16 mouse cellular contexts compared by ENCODE assay signal in the genomic region with DNA sequence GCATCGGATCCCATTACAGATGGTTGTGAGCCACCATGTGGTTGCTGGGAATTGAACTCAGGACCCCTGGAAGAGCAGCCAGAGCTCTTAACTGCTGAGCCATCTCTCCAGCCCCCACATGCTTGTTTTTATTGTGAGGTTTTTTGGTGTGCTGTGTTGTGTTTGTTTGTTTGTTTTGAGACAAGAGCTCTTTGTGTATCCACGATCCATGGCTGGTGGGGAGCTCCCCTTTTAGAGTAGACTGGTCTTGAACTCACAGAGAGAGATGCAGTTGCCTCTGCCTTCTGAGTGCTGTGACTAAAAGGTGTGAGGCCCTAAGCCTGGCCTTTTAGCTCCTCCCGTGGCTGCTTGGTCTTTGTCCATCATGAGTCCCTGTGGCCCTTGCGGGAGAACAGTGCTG. TPM values are rescaled to one million over a fixed set of nuclear protein-coding genes. Genes with fewer than 3 reads are reported as not detected.
DNase-seq lines count a peak whose midpoint lies in the region; ATAC-seq and TF ChIP-seq lines count a peak whose summit lies in the region.
"Had no signal": no experiment of that assay in that cellular context is flagged by ENCODE, and none has a peak within 500 bp of the region (broad histone marks: within the 10 kb centered on the region; RNA-seq: fewer than 3 reads in every experiment).

No protein-coding gene starts in this region.

- H3K36me3 ChIP-seq in forebrain, embryonic 12.5 days (replicated peaks), result no peaks in the 10 kb centered on the region
- H3K36me3 ChIP-seq in hindbrain, embryonic 16.5 days (ENCODE audit: control insufficient read depth, insufficient read depth, low read length), result no peaks in the 10 kb centered on the region; the same call in 1 of the 2 replicates
- H3K36me3 ChIP-seq in myocyte (ENCODE audit: control insufficient read depth, insufficient read depth), result no peaks in the 10 kb centered on the region
- H3K36me3 ChIP-seq: G1E; heart, embryonic 13.5 days had no signal

- no peaks in the 10 kb centered on the region for H3K79me2 ChIP-seq in myocyte (ENCODE audit: control insufficient read depth, insufficient read depth)

- H3K9me3 ChIP-seq in forebrain, embryonic 12.5 days, result no peaks in the 10 kb centered on the region
- H3K9me3 ChIP-seq in hindbrain, embryonic 16.5 days (ENCODE audit: control insufficient read depth, low read length), result no peaks in the 10 kb centered on the region
- H3K9me3 ChIP-seq: G1E; heart, embryonic 13.5 days had no signal

- H3K27ac ChIP-seq in forebrain, embryonic 12.5 days, result peak overlapping the region; percentile 90
- peak overlapping the region; percentile 39; the same call in 1 of the 2 replicates for H3K27ac ChIP-seq in hindbrain, embryonic 16.5 days (ENCODE audit: low read depth, low read length)

- H3ac ChIP-seq in myocyte (ENCODE audit: control insufficient read depth, insufficient read length), result no peak overlapping the region

- H3K4me3 ChIP-seq in forebrain, embryonic 12.5 days (replicated peaks), result no peak overlapping the region
- peak overlapping the region; percentile 16 for H3K4me3 ChIP-seq in hindbrain, embryonic 16.5 days (ENCODE audit: low read length)
- peak overlapping the region; percentile 12 for H3K4me3 ChIP-seq in myocyte
- H3K4me3 ChIP-seq: heart, embryonic 13.5 days had no signal

- H3K4me2 ChIP-seq in forebrain, embryonic 12.5 days, result no peak overlapping the region
- peak overlapping the region; percentile 45 for H3K4me2 ChIP-seq in hindbrain, embryonic 16.5 days (ENCODE audit: low read length)
- peak overlapping the region; percentile 76 for H3K4me2 ChIP-seq in myocyte (ENCODE audit: low read depth)

- no peak overlapping the region for H3K9ac ChIP-seq in forebrain, embryonic 12.5 days
- 0 out of 2 replicates have a peak overlapping the region, but pooled peaks have one; percentile 41 for H3K9ac ChIP-seq in hindbrain, embryonic 16.5 days (ENCODE audit: low read depth, low read length)

- H3K4me1 ChIP-seq in forebrain, embryonic 12.5 days, result peaks cover 25% of the 10 kb centered on the region
- peaks cover 21% of the 10 kb centered on the region for H3K4me1 ChIP-seq in hindbrain, embryonic 16.5 days (ENCODE audit: control insufficient read depth, insufficient read depth, low read depth, low read length)

- DNase-seq in embryo, embryonic 10.5 days (ENCODE audit: low spot score), result peak; percentile 28
- DNase-seq in embryo, embryonic 10 days (ENCODE audit: low spot score), result no peak
- no peak for DNase-seq in lung, postnatal 10 days
- no peak for DNase-seq in spleen, adult 12 weeks (ENCODE audit: low spot score)
- DNase-seq in frontal cortex, postnatal 36 days (ENCODE audit: low spot score in 2 of 2), result no peak
- DNase-seq: cerebellum, adult 8-10 months; kidney, postnatal 14 days; layer of hippocampus, postnatal 36 days; lung, adult 2 months; right cerebral cortex, postnatal 4 days had no signal

- H3K27me3 ChIP-seq in forebrain, embryonic 12.5 days, result no peaks in the 10 kb centered on the region
- no peaks in the 10 kb centered on the region for H3K27me3 ChIP-seq in hindbrain, embryonic 16.5 days (replicated peaks; ENCODE audit: control insufficient read depth, insufficient read depth, low read length)
- H3K27me3 ChIP-seq in myocyte (ENCODE audit: control insufficient read depth, insufficient read depth, insufficient read length), result no peaks in the 10 kb centered on the region
- H3K27me3 ChIP-seq: heart, embryonic 13.5 days had no signal

- no peak for TF ChIP-seq POLR2A in myocyte (IDR thresholded peaks at IDR 0.05; ENCODE audit: insufficient read length, low read depth)

- WGBS in forebrain, embryonic 12.5 days, result 55% methylated on average over 4 of the region's 4 CpGs
- 60% methylated on average over 4 of the region's 4 CpGs for WGBS in hindbrain, embryonic 16.5 days

- ATAC-seq in forebrain, embryonic 12.5 days (ENCODE audit: low FRiP score), result no peak
- no peak for ATAC-seq in hindbrain, embryonic 16.5 days

TF ChIP-seq in myocyte, 11 proteins besides CTCF, POLR2A, EP300 and RAD21:
- TF ChIP-seq CEBPB (IDR thresholded peaks at IDR 0.05; ENCODE audit: insufficient read depth, poor library complexity, severe bottlenecking) (no peak), USF1 (IDR thresholded peaks at IDR 0.05; ENCODE audit: low read depth) (no peak), TCF12 (IDR thresholded peaks at IDR 0.05; ENCODE audit: insufficient read depth, poor library complexity, severe bottlenecking) (no peak), POLR2AphosphoS2 (IDR thresholded peaks at IDR 0.05; ENCODE audit: insufficient read length, low read depth) (no peak), REST (IDR thresholded peaks at IDR 0.05; ENCODE audit: insufficient read depth, insufficient read length) (no peak), MYOG (IDR thresholded peaks at IDR 0.05; ENCODE audit: control insufficient read depth in 1 of 3, insufficient read depth in 1 of 3, insufficient read length in 2 of 3, low read depth in 2 of 3) (no peak), MYOD1 (IDR thresholded peaks at IDR 0.05; ENCODE audit: control insufficient read depth in 1 of 3, insufficient read length in 2 of 3, low read depth in 2 of 3) (no peak), TCF3 (IDR thresholded peaks at IDR 0.05; ENCODE audit: insufficient read length, low read depth) (no peak), SRF (IDR thresholded peaks at IDR 0.05; ENCODE audit: control insufficient read depth, insufficient read length, low read depth) (no peak), E2F4 (IDR thresholded peaks at IDR 0.05; ENCODE audit: insufficient read depth) (no peak), MAX (IDR thresholded peaks at IDR 0.05; ENCODE audit: low read depth) (no peak)

RNA-seq across cellular contexts. Expression of gene Eef1a1, which starts 15.2 kb away (rescaled TPM):
- polyA plus RNA-seq in forebrain, embryonic 12.5 days (2016; fragmentation: Nextera tagmentation; extraction: Ambion mirVana), result 3,508 and 3,592 TPM in 2 replicates
- polyA plus RNA-seq in hindbrain, embryonic 16.5 days (2015; fragmentation: Nextera tagmentation; extraction: Ambion mirVana), result 2,954 and 2,983 TPM in 2 replicates
- polyA plus RNA-seq in myocyte (2012; fragmentation: generic; extraction: Trizol), result 8,203 TPM

RNA-seq across cellular contexts. Expression of gene Gm17324, which starts 55.5 kb away (rescaled TPM):
- 0.68 and 0.75 TPM in 2 replicates for polyA plus RNA-seq in forebrain, embryonic 12.5 days (2016; fragmentation: Nextera tagmentation; extraction: Ambion mirVana)
- 1.8 and 2.3 TPM in 2 replicates for polyA plus RNA-seq in hindbrain, embryonic 16.5 days (2015; fragmentation: Nextera tagmentation; extraction: Ambion mirVana)
- 0.13 TPM for polyA plus RNA-seq in myocyte (2012; fragmentation: generic; extraction: Trizol)
- polyA plus RNA-seq: intestine, embryonic 14.5 days; lung, adult 2 months had no signal

RNA-seq across cellular contexts. Expression of gene Mto1, which starts 56.1 kb away (rescaled TPM):
- polyA plus RNA-seq in forebrain, embryonic 12.5 days (2016; fragmentation: Nextera tagmentation; extraction: Ambion mirVana), result 24.4 and 26.1 TPM in 2 replicates
- 27.9 and 30.0 TPM in 2 replicates for polyA plus RNA-seq in hindbrain, embryonic 16.5 days (2015; fragmentation: Nextera tagmentation; extraction: Ambion mirVana)
- 10.8 TPM for polyA plus RNA-seq in myocyte (2012; fragmentation: generic; extraction: Trizol)
